Mouse (Mus musculus) heart, postnatal 0 days (tissue): ENCODE results near the gene Mrpl39. TPM values are rescaled to one million over a fixed set of nuclear protein-coding genes. Genes with fewer than 3 reads are reported as not detected.

Experiments used
- ATAC-seq: fragments of 200-750 bp; cut with Nextera tagmentation; 2 replicates; pipeline ENCODE4 v1.8.0; 2017; ENCODE audit warnings: low read depth, moderate number of reproducible peaks, moderate library complexity; ENCODE audit not compliant: insufficient read depth
- DNase-seq: peaks from one replicate; pipeline ENCODE4 v3.0.0-alpha.2; 2016; ENCODE audit warnings: low spot score
- H3K27ac ChIP-seq: fragments of 300-500 bp; sonication (generic); 2 replicates; pipeline ENCODE4 v1.5.1; 2014; ENCODE audit warnings: low read depth, mild to moderate bottlenecking
- H3K27me3 ChIP-seq: fragments of 300-500 bp; sonication (generic); 2 replicates; pipeline ENCODE4 v1.6.1; 2014; ENCODE audit warnings: low read length, mixed read lengths; ENCODE audit not compliant: control insufficient read depth, insufficient read depth
- H3K36me3 ChIP-seq: fragments of 300-500 bp; sonication (generic); replicated peaks from 2 replicates; pipeline ENCODE4 v1.6.1; 2014; ENCODE audit warnings: low read length, mixed read lengths; ENCODE audit not compliant: control insufficient read depth, insufficient read depth
- H3K4me1 ChIP-seq: fragments of 300-500 bp; sonication (generic); 2 replicates; pipeline ENCODE4 v1.6.1; 2014; ENCODE audit warnings: antibody characterized with exemption; ENCODE audit not compliant: control insufficient read depth, insufficient read depth
- H3K4me2 ChIP-seq: fragments of 300-500 bp; sonication (generic); 2 replicates; pipeline ENCODE4 v1.6.1; 2014; ENCODE audit warnings: low read depth, mild to moderate bottlenecking, low read length, moderate library complexity
- H3K4me3 ChIP-seq: fragments of 300-500 bp; sonication (generic); 2 replicates; pipeline ENCODE4 v1.5.1; 2014; ENCODE audit warnings: low read depth, low read length
- H3K9ac ChIP-seq: fragments of 300-500 bp; sonication (generic); replicated peaks from 2 replicates; pipeline ENCODE4 v1.6.1; 2014; ENCODE audit warnings: low read depth, low read length, mixed read lengths
- H3K9me3 ChIP-seq: fragments of 300-500 bp; sonication (generic); replicated peaks from 2 replicates; pipeline ENCODE4 v1.6.1; 2016; ENCODE audit warnings: low read length; ENCODE audit not compliant: control insufficient read depth
- CTCF ChIP-seq: IDR thresholded peaks from 2 replicates; pipeline ENCODE4 v1.5.1; 2016; ENCODE audit warnings: antibody characterized with exemption, control low read depth, low read depth
- EP300 ChIP-seq: IDR thresholded peaks from 2 replicates; pipeline ENCODE4 v1.6.1; 2016; ENCODE audit warnings: antibody characterized with exemption, low read depth
- WGBS: fragments of 180-500 bp; shearing (Covaris S2); extraction: QIAGEN DNeasy Blood & Tissue Kit; methylation state at CpG from one replicate; pipeline ENCODE4 v1.1.7; 2014; 5-methylcytosine and 5-hydroxymethylcytosine counted together
- polyA plus RNA-seq: library from polyadenylated mRNA; unstranded; fragments of >200 nt; fragmentation: Nextera tagmentation; extraction: Ambion mirVana; gene quantifications from 2 replicates; pipeline ENCODE4 v1.2.1, GENCODE M21; 2015
- total RNA-seq: library from RNA; depleted of rRNA; stranded (reverse); fragments of >200 nt; gene quantifications from 2 replicates; pipeline ENCODE4 v1.2.3, GENCODE M21; 2014; ENCODE audit warnings: low replicate concordance

The Mrpl39 gene
- total and polyA plus RNA-seq, 2 experiments from 2014 or later, result 24.8 to 48.9 TPM

- H3K9me3 ChIP-seq, result peaks cover 10% of the 10 kb centered on the region
- WGBS, result 75% methylated on average over 6 of the region's 6 CpGs
- no peak overlapping the region for H3K4me2 ChIP-seq
- H3K4me1 ChIP-seq, result peaks cover 7% of the 10 kb centered on the region; the same call in 1 of the 2 replicates
- H3K4me3 ChIP-seq, result no peak overlapping the region
- DNase-seq, result no peak
- no peak overlapping the region for H3K9ac ChIP-seq
- H3K27ac ChIP-seq, result no peak overlapping the region
- 0 out of 2 replicates have a peak, but pooled peaks cover 7% of the 10 kb centered on the region for H3K36me3 ChIP-seq
- H3K27me3 ChIP-seq, result no peaks in the 10 kb centered on the region
- TF ChIP-seq CTCF, result no peak
- TF ChIP-seq EP300, result no peak
- no peak for ATAC-seq
Observed at GRCm38 (mm10) chr16:84778431-84778830, 42.9 kb upstream of the Mrpl39 start.

GRCm38 (mm10) chr16:84776089-84776784, 40.7 kb upstream of the Mrpl39 start:
- DNase-seq (no peak), ATAC-seq (no peak)
- Histone ChIP-seq H3K36me3 (0 out of 2 replicates have a peak, but pooled peaks cover 7% of the 10 kb centered on the region), H3K4me2 (peak overlapping the region; percentile 100), H3K4me3 (peak overlapping the region; percentile 77), H3K27ac (no peak overlapping the region), H3K4me1 (peaks cover 10% of the 10 kb centered on the region; the same call in 1 of the 2 replicates), H3K9ac (no peak overlapping the region), H3K27me3 (no peaks in the 10 kb centered on the region), H3K9me3 (peaks cover 10% of the 10 kb centered on the region)
- WGBS, result 46% methylated on average over 7 of the region's 7 CpGs
- peak; percentile 58 for TF ChIP-seq CTCF
- TF ChIP-seq EP300, result no peak

GRCm38 (mm10) chr16:84775356-84775755, 39.8 kb upstream of the Mrpl39 start:
- Histone ChIP-seq H3K9ac (peak overlapping the region; percentile 70), H3K27ac (0 out of 2 replicates have a peak overlapping the region, but pooled peaks have one; percentile 4)

GRCm38 (mm10) chr16:84774761-84775231, 39.3 kb upstream of the Mrpl39 start:
- peaks cover 8% of the 10 kb centered on the region for H3K9me3 ChIP-seq
- H3K4me3 ChIP-seq, result peak overlapping the region; percentile 77
- DNase-seq (peak; percentile 28), ATAC-seq (no peak; the same call in 1 of the 2 replicates)
- TF ChIP-seq EP300, result no peak
- TF ChIP-seq CTCF, result no peak
- peaks cover 10% of the 10 kb centered on the region; the same call in 1 of the 2 replicates for H3K4me1 ChIP-seq
- H3K27ac ChIP-seq, result peak overlapping the region; percentile 63
- under 1% methylated on average over 23 of the region's 23 CpGs for WGBS
- 0 out of 2 replicates have a peak, but pooled peaks cover 7% of the 10 kb centered on the region for H3K36me3 ChIP-seq
- no peaks in the 10 kb centered on the region for H3K27me3 ChIP-seq
- peak overlapping the region; percentile 100 for H3K4me2 ChIP-seq
- peak overlapping the region; percentile 70 for H3K9ac ChIP-seq

More at GRCm38 (mm10) chr16:84775356-84775755, 39.8 kb upstream of the Mrpl39 start:
- Histone ChIP-seq H3K4me1 (peaks cover 10% of the 10 kb centered on the region; the same call in 1 of the 2 replicates), H3K4me3 (peak overlapping the region; percentile 77), H3K36me3 (0 out of 2 replicates have a peak, but pooled peaks cover 7% of the 10 kb centered on the region), H3K9me3 (peaks cover 10% of the 10 kb centered on the region), H3K4me2 (peak overlapping the region; percentile 100), H3K27me3 (no peaks in the 10 kb centered on the region)
- no peak for DNase-seq
- ATAC-seq, result no peak
- WGBS, result 39% methylated on average over 11 of the region's 11 CpGs
- TF ChIP-seq EP300, result no peak
- no peak for TF ChIP-seq CTCF

GRCm38 (mm10) chr16:84774003-84774703, 38.6 kb upstream of the Mrpl39 start, which contains the start of gene Jam2:
Gene Jam2, plus strand, starts transcription at chr16:84774123.
- DNase-seq (peak; percentile 53), ATAC-seq (peak; percentile 86)
- H3K36me3 ChIP-seq, result 0 out of 2 replicates have a peak, but pooled peaks cover 7% of the 10 kb centered on the region
- peak within 1 kb of the TSS; percentile 70 for H3K9ac ChIP-seq
- peak within 1 kb of the TSS; percentile 77 for H3K4me3 ChIP-seq
- no peaks in the 10 kb centered on the region for H3K27me3 ChIP-seq
- H3K4me1 ChIP-seq, result peaks cover 10% of the 10 kb centered on the region; the same call in 1 of the 2 replicates
- H3K9me3 ChIP-seq, result peaks cover 2% of the 10 kb centered on the region; the same call in 1 of the 2 replicates
- under 1% methylated on average over 40 of the region's 43 CpGs for WGBS
- H3K27ac ChIP-seq, result peak within 1 kb of the TSS; percentile 63
- no peak for TF ChIP-seq CTCF
- TF ChIP-seq EP300, result no peak
- H3K4me2 ChIP-seq, result peak within 1 kb of the TSS; percentile 100
